Mouse (Mus musculus): ENCODE measurements around the gene Snrpb2.

Gene Snrpb2

DNA sequence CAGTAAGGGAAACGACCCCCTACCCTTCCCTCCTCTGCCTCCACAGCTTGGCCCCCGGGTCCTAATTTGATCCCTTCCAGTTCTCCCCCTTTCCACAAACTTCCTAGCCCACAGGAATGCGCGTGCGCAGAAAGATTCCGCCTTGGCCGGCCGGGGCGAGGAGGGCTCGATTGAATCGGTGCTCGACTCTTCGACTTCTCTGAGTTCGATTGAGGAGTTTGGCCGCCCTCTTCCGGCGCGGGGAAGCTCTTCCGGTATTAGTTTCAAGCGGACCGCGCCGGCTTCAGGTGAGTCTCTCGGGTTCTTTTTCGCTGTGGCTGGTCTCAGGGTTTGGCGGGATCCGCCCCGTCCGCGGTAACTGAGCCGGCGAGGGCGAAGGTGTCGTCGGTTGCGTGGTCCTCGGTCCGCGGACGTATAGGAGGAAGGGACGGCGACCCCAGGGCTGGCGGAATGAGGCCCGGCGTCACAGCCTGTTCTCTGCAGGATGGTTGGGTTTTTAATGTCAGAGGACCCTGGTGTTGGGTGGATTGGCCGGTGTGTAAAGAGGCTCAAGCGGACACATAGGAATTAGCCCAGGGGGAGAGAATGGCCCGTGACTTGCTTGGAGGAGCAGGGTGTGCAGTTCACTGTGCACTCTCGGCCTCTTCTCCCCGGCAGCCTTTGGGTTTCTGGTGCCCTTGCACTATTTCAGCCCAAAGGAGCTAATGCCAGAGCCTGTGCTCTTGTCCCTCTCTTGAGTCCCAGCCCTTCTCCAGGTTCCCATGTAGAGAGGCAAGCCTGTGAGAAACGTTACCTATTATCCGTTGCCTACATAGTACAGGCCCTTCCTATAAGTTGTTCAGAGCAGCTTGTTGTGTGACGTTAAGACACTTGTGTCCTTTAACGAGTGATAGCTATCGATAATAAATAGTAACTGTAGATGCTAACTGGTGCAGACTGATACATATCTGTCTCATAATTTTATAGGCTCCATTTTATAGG lies at the start of gene Snrpb2:
Gene Snrpb2, plus strand, starts transcription at position 228 of the 981 bp plus-strand sequence.
- no peak for TF ChIP-seq POU5F1 (IDR thresholded peaks at IDR 0.05; ENCODE audit: borderline replicate concordance, low read length)
- no peak for TF ChIP-seq CTCF (conservative IDR thresholded peaks at IDR 0.05; ENCODE audit: low read length)
- TF ChIP-seq NANOG (IDR thresholded peaks at IDR 0.05; ENCODE audit: borderline replicate concordance, low read length) = no peak
- H3K36me3 ChIP-seq (ENCODE audit: insufficient read depth, low read length) = peaks cover 31% of the 10 kb centered on the region
- H3K4me3 ChIP-seq (replicated peaks; ENCODE audit: low read length) = peak within 1 kb of the TSS; percentile 97
- no peaks in the 10 kb centered on the region for H3K9me3 ChIP-seq (ENCODE audit: low read length)
- peaks cover 25% of the 10 kb centered on the region for H3K4me1 ChIP-seq (replicated peaks; ENCODE audit: low read depth, low read length)
- no peaks in the 10 kb centered on the region for H3K27me3 ChIP-seq (ENCODE audit: insufficient read depth, low read length)

DNA sequence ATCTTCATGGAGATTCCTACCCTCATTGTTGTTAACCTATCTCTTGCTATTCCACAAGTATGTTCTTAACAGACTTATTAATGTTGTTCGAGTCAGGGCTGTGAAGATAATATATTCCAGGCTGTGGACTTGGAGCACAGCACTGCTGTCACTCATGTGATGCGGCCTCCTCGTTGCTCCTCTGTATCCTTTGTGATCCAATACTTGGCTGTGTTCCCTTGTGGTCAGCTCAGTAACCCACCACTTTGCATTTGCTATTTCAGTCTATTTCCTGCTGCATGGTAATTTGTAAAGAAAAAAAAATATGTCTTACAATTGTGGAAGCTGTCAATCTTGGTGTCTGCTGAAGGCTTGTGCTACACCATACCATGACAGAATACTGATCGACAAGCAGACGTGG lies 49.8 kb upstream of the Snrpb2 start:
- H3K36me3 ChIP-seq (ENCODE audit: insufficient read depth, low read length) = no peaks in the 10 kb centered on the region
- TF ChIP-seq CTCF (conservative IDR thresholded peaks at IDR 0.05; ENCODE audit: low read length) (no peak), POU5F1 (IDR thresholded peaks at IDR 0.05; ENCODE audit: borderline replicate concordance, low read length) (no peak), NANOG (IDR thresholded peaks at IDR 0.05; ENCODE audit: borderline replicate concordance, low read length) (no peak)

DNA sequence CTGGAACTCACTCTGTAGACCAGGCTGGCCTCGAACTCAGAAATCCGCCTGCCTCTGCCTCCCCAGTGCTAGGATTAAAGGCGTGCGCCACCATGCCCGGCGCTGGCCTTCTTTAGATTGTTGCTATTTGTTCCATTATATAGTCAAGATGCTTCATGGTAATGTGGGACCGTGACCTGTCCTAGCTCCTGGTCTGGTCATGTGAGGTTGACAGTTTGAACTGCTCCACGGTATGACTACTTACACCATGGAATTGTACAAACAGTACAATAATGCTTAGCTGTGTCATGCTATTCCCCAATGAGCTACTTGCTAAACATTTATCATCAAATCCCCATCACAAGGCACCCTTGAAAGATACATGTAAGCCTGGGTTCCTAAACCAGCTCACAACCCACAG lies 44.8 kb upstream of the Snrpb2 start:
- Histone ChIP-seq H3K36me3 (ENCODE audit: insufficient read depth, low read length) (no peaks in the 10 kb centered on the region), H3K4me1 (replicated peaks; ENCODE audit: low read depth, low read length) (no peaks in the 10 kb centered on the region), H3K9me3 (ENCODE audit: low read length) (0 out of 2 replicates have a peak, but pooled peaks cover 3% of the 10 kb centered on the region), H3K4me3 (replicated peaks; ENCODE audit: low read length) (no peak overlapping the region), H3K27me3 (ENCODE audit: insufficient read depth, low read length) (no peaks in the 10 kb centered on the region)
- no peak for TF ChIP-seq CTCF (conservative IDR thresholded peaks at IDR 0.05; ENCODE audit: low read length)
- no peak for TF ChIP-seq POU5F1 (IDR thresholded peaks at IDR 0.05; ENCODE audit: borderline replicate concordance, low read length)
- TF ChIP-seq NANOG (IDR thresholded peaks at IDR 0.05; ENCODE audit: borderline replicate concordance, low read length) = no peak

More for the DNA sequence above, 49.8 kb upstream of the Snrpb2 start:
- Histone ChIP-seq H3K9me3 (ENCODE audit: low read length) (no peaks in the 10 kb centered on the region), H3K4me1 (replicated peaks; ENCODE audit: low read depth, low read length) (no peaks in the 10 kb centered on the region), H3K27me3 (ENCODE audit: insufficient read depth, low read length) (no peaks in the 10 kb centered on the region), H3K4me3 (replicated peaks; ENCODE audit: low read length) (no peak overlapping the region)

DNA sequence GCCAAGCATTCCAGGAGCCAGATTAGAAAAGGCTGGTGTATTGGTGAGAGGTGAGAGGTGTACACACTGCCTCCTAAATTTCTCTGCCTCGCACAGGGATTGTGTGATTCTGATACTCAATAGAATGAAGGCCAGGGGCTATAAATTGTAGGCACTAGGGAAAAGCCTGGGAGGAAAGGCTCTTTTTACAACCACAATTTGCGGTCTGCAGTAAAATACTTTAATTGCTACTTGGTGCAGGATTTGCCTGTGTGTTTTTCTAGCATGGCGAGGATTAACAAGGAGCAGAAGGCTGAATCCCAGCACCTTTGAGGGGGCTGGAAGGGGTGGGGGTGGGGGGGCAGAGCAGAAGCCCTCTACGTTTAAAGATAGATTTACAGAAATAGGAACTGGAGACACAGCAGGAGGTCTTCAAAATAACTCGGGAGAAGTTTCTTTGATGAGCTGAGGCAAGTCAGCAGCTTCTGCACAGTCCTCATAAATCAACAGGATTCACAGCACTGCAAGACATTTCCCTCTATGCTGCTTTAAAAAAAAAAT lies 44.2 kb upstream of the Snrpb2 start:
- H3K9me3 ChIP-seq (ENCODE audit: low read length) = 0 out of 2 replicates have a peak, but pooled peaks cover 3% of the 10 kb centered on the region
- no peak for TF ChIP-seq POU5F1 (IDR thresholded peaks at IDR 0.05; ENCODE audit: borderline replicate concordance, low read length)
- no peak for TF ChIP-seq CTCF (conservative IDR thresholded peaks at IDR 0.05; ENCODE audit: low read length)
- no peak for TF ChIP-seq NANOG (IDR thresholded peaks at IDR 0.05; ENCODE audit: borderline replicate concordance, low read length)
- no peak overlapping the region for H3K4me3 ChIP-seq (replicated peaks; ENCODE audit: low read length)
- no peaks in the 10 kb centered on the region for H3K27me3 ChIP-seq (ENCODE audit: insufficient read depth, low read length)
- no peaks in the 10 kb centered on the region for H3K36me3 ChIP-seq (ENCODE audit: insufficient read depth, low read length)
- H3K4me1 ChIP-seq (replicated peaks; ENCODE audit: low read depth, low read length) = no peaks in the 10 kb centered on the region

DNA sequence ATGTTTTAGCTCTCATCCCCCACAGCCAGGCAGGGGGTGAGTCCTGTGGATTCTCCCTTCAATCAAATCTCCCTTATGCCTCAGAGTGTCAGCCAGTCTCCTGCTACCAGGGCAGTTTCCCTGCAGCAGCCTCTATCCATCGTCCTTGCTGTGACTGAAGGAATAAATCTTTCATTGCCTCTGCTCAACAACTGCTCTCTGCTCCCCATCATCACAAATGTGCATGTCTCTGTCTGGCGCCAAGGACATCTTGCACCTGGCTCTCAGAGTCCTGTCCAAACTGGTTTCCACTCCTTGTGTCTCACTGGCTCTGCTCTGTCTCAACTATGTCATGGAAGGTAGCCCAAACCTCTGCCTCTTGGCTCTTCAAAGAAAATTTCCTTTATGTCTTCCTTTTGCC lies 43.1 kb upstream of the Snrpb2 start:
- no peaks in the 10 kb centered on the region for H3K4me1 ChIP-seq (replicated peaks; ENCODE audit: low read depth, low read length)
- no peaks in the 10 kb centered on the region for H3K36me3 ChIP-seq (ENCODE audit: insufficient read depth, low read length)
- no peaks in the 10 kb centered on the region for H3K27me3 ChIP-seq (ENCODE audit: insufficient read depth, low read length)
- no peak overlapping the region for H3K4me3 ChIP-seq (replicated peaks; ENCODE audit: low read length)
- H3K9me3 ChIP-seq (ENCODE audit: low read length) = 0 out of 2 replicates have a peak, but pooled peaks cover 3% of the 10 kb centered on the region
- TF ChIP-seq POU5F1 (IDR thresholded peaks at IDR 0.05; ENCODE audit: borderline replicate concordance, low read length) = no peak
- TF ChIP-seq CTCF (conservative IDR thresholded peaks at IDR 0.05; ENCODE audit: low read length) = no peak
- no peak for TF ChIP-seq NANOG (IDR thresholded peaks at IDR 0.05; ENCODE audit: borderline replicate concordance, low read length)

DNA sequence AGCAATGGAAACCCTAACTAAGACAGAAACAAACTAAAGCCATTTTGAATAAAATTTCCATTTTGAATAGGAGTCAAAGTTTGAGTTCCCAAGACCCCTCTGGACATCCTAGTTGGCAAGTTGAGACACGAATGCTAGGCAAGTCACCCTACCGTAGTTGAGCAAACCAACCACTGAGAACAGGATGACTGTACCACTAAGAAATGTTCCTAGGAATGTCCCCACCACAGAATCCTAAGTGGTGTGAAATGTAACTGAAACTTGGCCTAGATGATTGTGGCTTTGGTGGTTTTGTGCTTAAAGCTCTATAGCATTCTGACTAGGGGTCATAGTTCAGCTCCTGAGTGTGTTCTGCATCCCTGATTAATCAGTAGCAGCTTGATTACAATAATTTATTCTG lies 39.5 kb upstream of the Snrpb2 start:
- TF ChIP-seq NANOG (IDR thresholded peaks at IDR 0.05; ENCODE audit: borderline replicate concordance, low read length) (no peak), POU5F1 (IDR thresholded peaks at IDR 0.05; ENCODE audit: borderline replicate concordance, low read length) (no peak), CTCF (conservative IDR thresholded peaks at IDR 0.05; ENCODE audit: low read length) (no peak)
- H3K27me3 ChIP-seq (ENCODE audit: insufficient read depth, low read length) = no peaks in the 10 kb centered on the region
- no peak overlapping the region for H3K4me3 ChIP-seq (replicated peaks; ENCODE audit: low read length)
- no peaks in the 10 kb centered on the region for H3K4me1 ChIP-seq (replicated peaks; ENCODE audit: low read depth, low read length)
- H3K9me3 ChIP-seq (ENCODE audit: low read length) = 0 out of 2 replicates have a peak, but pooled peaks cover 3% of the 10 kb centered on the region
- no peaks in the 10 kb centered on the region for H3K36me3 ChIP-seq (ENCODE audit: insufficient read depth, low read length)

DNA sequence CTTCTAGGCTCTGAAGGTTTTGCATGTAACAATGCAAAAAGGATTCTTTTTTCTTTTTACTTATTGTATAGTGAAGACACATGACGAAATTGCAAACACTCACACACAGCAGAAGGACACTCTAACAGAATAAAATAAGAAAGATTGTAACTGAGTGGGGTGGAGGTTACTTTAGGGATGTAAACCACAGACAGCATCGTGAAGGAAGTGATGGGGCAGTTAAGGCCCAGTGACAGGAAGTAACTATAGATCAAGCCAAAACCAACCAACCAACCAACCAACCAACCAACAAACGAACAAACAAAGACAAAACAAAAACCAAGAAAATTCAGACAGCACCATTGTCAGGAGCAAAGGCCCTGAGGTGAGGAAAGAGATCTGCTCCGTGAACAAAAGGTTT lies 38.6 kb upstream of the Snrpb2 start:
- Histone ChIP-seq H3K9me3 (ENCODE audit: low read length) (0 out of 2 replicates have a peak, but pooled peaks cover 3% of the 10 kb centered on the region), H3K27me3 (ENCODE audit: insufficient read depth, low read length) (no peaks in the 10 kb centered on the region), H3K4me1 (replicated peaks; ENCODE audit: low read depth, low read length) (no peaks in the 10 kb centered on the region), H3K4me3 (replicated peaks; ENCODE audit: low read length) (no peak overlapping the region), H3K36me3 (ENCODE audit: insufficient read depth, low read length) (no peaks in the 10 kb centered on the region)
- TF ChIP-seq POU5F1 (IDR thresholded peaks at IDR 0.05; ENCODE audit: borderline replicate concordance, low read length) = no peak
- TF ChIP-seq CTCF (conservative IDR thresholded peaks at IDR 0.05; ENCODE audit: low read length) = no peak
- TF ChIP-seq NANOG (IDR thresholded peaks at IDR 0.05; ENCODE audit: borderline replicate concordance, low read length) = no peak

DNA sequence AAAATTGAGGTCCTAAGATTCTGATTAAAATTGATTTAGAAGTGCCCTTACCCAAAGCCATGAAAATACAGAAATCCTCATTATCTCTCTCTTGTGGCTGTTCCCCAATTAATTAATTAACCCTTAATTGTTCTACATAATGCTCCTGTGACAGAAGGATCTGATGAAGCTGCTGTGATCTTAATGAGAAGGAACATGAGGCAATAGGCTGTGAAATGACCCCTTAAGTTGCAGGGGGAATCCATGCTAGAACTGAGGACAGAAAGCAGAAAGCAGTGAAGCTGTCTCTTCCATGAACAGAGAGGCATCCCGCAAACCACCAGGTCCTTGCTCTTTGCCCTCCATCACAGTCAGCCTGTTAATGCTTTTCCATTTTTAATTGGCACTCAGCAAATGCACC lies 31.6 kb upstream of the Snrpb2 start:
- Histone ChIP-seq H3K4me3 (replicated peaks; ENCODE audit: low read length) (no peak overlapping the region), H3K36me3 (ENCODE audit: insufficient read depth, low read length) (no peaks in the 10 kb centered on the region), H3K27me3 (ENCODE audit: insufficient read depth, low read length) (no peaks in the 10 kb centered on the region; the same call in 1 of the 2 replicates), H3K4me1 (replicated peaks; ENCODE audit: low read depth, low read length) (no peaks in the 10 kb centered on the region), H3K9me3 (ENCODE audit: low read length) (no peaks in the 10 kb centered on the region)
- TF ChIP-seq NANOG (IDR thresholded peaks at IDR 0.05; ENCODE audit: borderline replicate concordance, low read length) (no peak), POU5F1 (IDR thresholded peaks at IDR 0.05; ENCODE audit: borderline replicate concordance, low read length) (no peak), CTCF (conservative IDR thresholded peaks at IDR 0.05; ENCODE audit: low read length) (no peak)
